Mouse (Mus musculus) MEL (cell line): ENCODE results near the gene Got1.

ENCODE experiments used
- CHD1 ChIP-seq: IDR thresholded peaks from 2 replicates; pipeline ENCODE4 v1.6.1; 2012; ENCODE audit warnings: low read depth, mild to moderate bottlenecking, inconsistent platforms, low read length, improper control_type of control experiment
- EP300 ChIP-seq, 2 experiments: IDR thresholded peaks; 2 replicates each; pipeline ENCODE4 v1.6.1; 2011; ENCODE audit warnings: improper control_type of control experiment in 2 of 2, low read length in 2 of 2, low read depth in 1 of 2, mild to moderate bottlenecking in 1 of 2
- GABPA ChIP-seq: IDR thresholded peaks from 2 replicates; pipeline ENCODE4 v1.6.1; 2012; ENCODE audit warnings: low read depth, mild to moderate bottlenecking, inconsistent platforms, low read length, improper control_type of control experiment, moderate library complexity
- MXI1 ChIP-seq: IDR thresholded peaks from 2 replicates; pipeline ENCODE4 v1.6.1; 2011; ENCODE audit warnings: mild to moderate bottlenecking, low read depth, low read length, improper control_type of control experiment
- POLR2AphosphoS2 ChIP-seq: IDR thresholded peaks from 2 replicates; pipeline ENCODE4 v1.6.1; 2011; ENCODE audit warnings: low read length, improper control_type of control experiment
- ZC3H11A ChIP-seq: IDR thresholded peaks from 2 replicates; pipeline ENCODE4 v1.6.1; 2012; ENCODE audit warnings: low read depth, mild to moderate bottlenecking, inconsistent platforms, low read length, improper control_type of control experiment

DNA sequence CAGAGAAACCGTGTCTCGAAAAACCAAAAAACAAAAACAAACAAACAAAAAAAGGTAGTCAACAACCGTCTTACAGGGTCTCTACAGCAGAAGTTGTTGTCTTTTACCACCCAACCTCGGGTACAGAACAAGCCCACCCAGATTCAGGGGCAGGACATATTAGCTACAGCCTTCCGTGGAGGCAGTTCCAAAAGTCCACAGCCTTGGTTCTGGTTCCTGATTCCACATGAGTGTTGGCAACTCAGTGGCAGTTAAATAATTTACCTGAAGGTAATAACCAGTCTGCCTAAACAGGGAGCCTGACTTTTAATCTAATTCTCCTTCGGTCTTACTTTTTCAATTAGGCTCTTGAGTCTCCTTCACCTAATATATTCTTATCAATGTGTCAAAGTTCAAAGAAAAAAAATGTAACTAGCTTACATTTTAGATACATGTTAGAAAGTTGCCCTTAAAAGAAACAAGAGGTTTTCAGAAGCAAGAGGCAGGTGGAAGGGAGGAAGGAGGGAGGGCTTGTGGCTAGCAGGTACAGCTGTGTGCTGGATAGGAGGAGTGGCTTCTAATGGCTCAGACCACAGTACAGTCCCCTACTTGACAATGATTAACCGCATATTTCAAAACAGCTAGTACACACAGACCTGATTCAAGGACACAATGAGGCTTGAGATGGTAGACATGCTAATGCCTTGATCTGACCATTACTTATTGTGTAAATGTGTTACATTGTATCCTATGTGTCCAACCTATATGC is 60.7 kb downstream of the Got1 start:
- TF ChIP-seq CHD1, result no peak
- no peak for TF ChIP-seq MXI1
- TF ChIP-seq ZC3H11A, result no peak
- TF ChIP-seq POLR2AphosphoS2, result no peak
- no peak for TF ChIP-seq EP300 (IDR thresholded peaks at IDR 0.05; ENCODE audit: low read depth in 1 of 2, low read length in 2 of 2)
- no peak for TF ChIP-seq GABPA
